Comparison of ENCODE assay signal across 8 mouse cellular contexts in genomic region chr17:24719494-24720222, GRCm38 (mm10). TPM values are rescaled to one million over a fixed set of nuclear protein-coding genes. Genes with fewer than 3 reads are reported as not detected.
DNase-seq lines count a peak whose midpoint lies in the region; ATAC-seq and TF ChIP-seq lines count a peak whose summit lies in the region.

No protein-coding gene starts in this region.

- peaks cover 44% of the 10 kb centered on the region for H3K4me1 ChIP-seq in hindbrain, embryonic 10.5 days (replicated peaks)
- peaks cover 10% of the 10 kb centered on the region; the same call in 1 of the 2 replicates for H3K4me1 ChIP-seq in lung, postnatal 0 days (ENCODE audit: insufficient read depth, low read depth, low read length)

- WGBS in hindbrain, embryonic 10.5 days, result under 1% methylated on average over 61 of the region's 61 CpGs
- 1% methylated on average over 61 of the region's 61 CpGs for WGBS in lung, postnatal 0 days

- H3K4me2 ChIP-seq in lung, postnatal 0 days (replicated peaks; ENCODE audit: low read depth, low read length), result peak overlapping the region; percentile 66

- peak; percentile 98 for ATAC-seq in lung, postnatal 0 days

- no peaks in the 10 kb centered on the region for H3K9me3 ChIP-seq in hindbrain, embryonic 10.5 days
- no peaks in the 10 kb centered on the region for H3K9me3 ChIP-seq in lung, postnatal 0 days (ENCODE audit: low read length)

- TF ChIP-seq EP300 in lung, postnatal 0 days (IDR thresholded peaks at IDR 0.05), result peak; percentile 76

- H3K4me3 ChIP-seq in hindbrain, embryonic 10.5 days, result peak overlapping the region; percentile 82
- peak overlapping the region; percentile 76 for H3K4me3 ChIP-seq in lung, postnatal 0 days (ENCODE audit: low read depth, low read length)

- no peaks in the 10 kb centered on the region for H3K27me3 ChIP-seq in hindbrain, embryonic 10.5 days (ENCODE audit: insufficient read depth, poor library complexity, severe bottlenecking)
- no peaks in the 10 kb centered on the region for H3K27me3 ChIP-seq in lung, postnatal 0 days (replicated peaks; ENCODE audit: insufficient read depth, low read length)

- peak; percentile 25 for TF ChIP-seq CTCF in lung, postnatal 0 days (IDR thresholded peaks at IDR 0.05)

- peaks cover 56% of the 10 kb centered on the region for H3K36me3 ChIP-seq in hindbrain, embryonic 10.5 days
- peaks cover 11% of the 10 kb centered on the region; the same call in 1 of the 2 replicates for H3K36me3 ChIP-seq in lung, postnatal 0 days (ENCODE audit: insufficient read depth, low read length)

- H3K9ac ChIP-seq in lung, postnatal 0 days (replicated peaks; ENCODE audit: low read depth), result peak overlapping the region; percentile 96

- H3K27ac ChIP-seq in hindbrain, embryonic 10.5 days, result peak overlapping the region; percentile 94
- peak overlapping the region; percentile 92 for H3K27ac ChIP-seq in lung, postnatal 0 days (ENCODE audit: low read length)

- DNase-seq in MEL-GATA-1-ER (ENCODE audit: extremely low read depth, low read depth), result peak; percentile 89
- DNase-seq in cerebellum, adult 8-10 months, result peak; percentile 96
- peak; percentile 98 for DNase-seq in forelimb bud, embryonic 11.5 days (ENCODE audit: low read depth, low spot score)
- DNase-seq in hindbrain, embryonic 10.5 days (ENCODE audit: low spot score), result peak; percentile 99
- peak; percentile 99 for DNase-seq in layer of hippocampus, adult 9-11 months
- DNase-seq in lung, postnatal 0 days (ENCODE audit: low spot score), result peak; percentile 99
- DNase-seq in ovary, postnatal 14 days (ENCODE audit: low spot score), result peak; percentile 94
- DNase-seq in thymus, postnatal 14 days, result peak; percentile 98

RNA-seq across cellular contexts. Expression of gene Rps2, which starts 1.7 kb away (rescaled TPM):
- 1,403 and 1,781 TPM in 2 replicates for polyA plus RNA-seq in hindbrain, embryonic 10.5 days (2016; fragmentation: Nextera tagmentation; extraction: Ambion mirVana)
- 755 and 834 TPM in 2 replicates for polyA plus RNA-seq in lung, postnatal 0 days (2015; fragmentation: Nextera tagmentation; extraction: Ambion mirVana)

RNA-seq across cellular contexts. Expression of gene Rnf151, which starts 1.8 kb away (rescaled TPM):
- 0.22 TPM in 2 replicates for polyA plus RNA-seq in hindbrain, embryonic 10.5 days (2016; fragmentation: Nextera tagmentation; extraction: Ambion mirVana)
- polyA plus RNA-seq in lung, postnatal 0 days (2015; fragmentation: Nextera tagmentation; extraction: Ambion mirVana), result not detected in 2 replicates

RNA-seq across cellular contexts. Expression of gene Ndufb10, which starts 4.6 kb away (rescaled TPM):
- polyA plus RNA-seq in hindbrain, embryonic 10.5 days (2016; fragmentation: Nextera tagmentation; extraction: Ambion mirVana), result 212 and 240 TPM in 2 replicates
- 205 and 206 TPM in 2 replicates for polyA plus RNA-seq in lung, postnatal 0 days (2015; fragmentation: Nextera tagmentation; extraction: Ambion mirVana)

RNA-seq across cellular contexts. Expression of gene Rpl3l, which starts 8.0 kb away (rescaled TPM):
- not detected in 2 replicates for polyA plus RNA-seq in hindbrain, embryonic 10.5 days (2016; fragmentation: Nextera tagmentation; extraction: Ambion mirVana)
- polyA plus RNA-seq in lung, postnatal 0 days (2015; fragmentation: Nextera tagmentation; extraction: Ambion mirVana), result 0.19 and 0.31 TPM in 2 replicates

RNA-seq across cellular contexts. Expression of gene Tbl3, which starts 12.2 kb away (rescaled TPM):
- polyA plus RNA-seq in hindbrain, embryonic 10.5 days (2016; fragmentation: Nextera tagmentation; extraction: Ambion mirVana), result 133 and 140 TPM in 2 replicates
- 26.8 and 33.4 TPM in 2 replicates for polyA plus RNA-seq in lung, postnatal 0 days (2015; fragmentation: Nextera tagmentation; extraction: Ambion mirVana)

Comparison
In these comparisons a context has a peak if more than half of its experiments do, and no peak if none do; other contexts are left out.
1. Peak in every context shown above with its lines: DNase-seq, ATAC-seq, H3K4me3 ChIP-seq and H3K27ac ChIP-seq.